In genomic region chr4:47141444-47142154, GRCm38 (mm10) we compare ENCODE assay signal across 27 mouse cellular contexts. TPM values are rescaled to one million over a fixed set of nuclear protein-coding genes. Genes with fewer than 3 reads are reported as not detected.
DNase-seq lines count a peak whose midpoint lies in the region; ATAC-seq lines count a peak whose summit lies in the region.
"Had no signal": no experiment of that assay in that cellular context is flagged by ENCODE, and none has a peak within 500 bp of the region (broad histone marks: within the 10 kb centered on the region; RNA-seq: fewer than 3 reads in every experiment).

No protein-coding gene starts in this region.

- WGBS in embryonic facial prominence, embryonic 14.5 days, result 53% methylated on average over 10 of the region's 10 CpGs
- WGBS in midbrain, embryonic 16.5 days, result 45% methylated on average over 10 of the region's 10 CpGs

- no peak for ATAC-seq in embryonic facial prominence, embryonic 14.5 days (ENCODE audit: low read depth)
- ATAC-seq in midbrain, embryonic 16.5 days, result peak; percentile 54; the same call in 1 of the 2 replicates
- ATAC-seq: CD4-positive, CD25-positive, alpha-beta regulatory T cell, adult 4 months; forebrain, postnatal 0 days; inflammation-experienced regulatory T-cells, adult 6 months had no signal

- no peaks in the 10 kb centered on the region for H3K27me3 ChIP-seq in embryonic facial prominence, embryonic 14.5 days (replicated peaks; ENCODE audit: control insufficient read depth, insufficient read depth, low read length)
- H3K27me3 ChIP-seq in midbrain, embryonic 16.5 days (ENCODE audit: control insufficient read depth, insufficient read depth, low read depth, low read length), result no peaks in the 10 kb centered on the region
- H3K27me3 ChIP-seq: heart, embryonic 15.5 days; limb, embryonic 13.5 days; lung, embryonic 15.5 days; neural tube, embryonic 13.5 days had no signal

- H3K4me2 ChIP-seq in embryonic facial prominence, embryonic 14.5 days (ENCODE audit: low read depth, low read length), result no peak overlapping the region
- no peak overlapping the region for H3K4me2 ChIP-seq in midbrain, embryonic 16.5 days (ENCODE audit: low read length)
- H3K4me2 ChIP-seq: heart, embryonic 15.5 days; limb, embryonic 13.5 days; liver, embryonic 11.5 days; lung, embryonic 15.5 days; midbrain, embryonic 12.5 days; neural tube, embryonic 13.5 days had no signal

- 0 out of 2 replicates have a peak, but pooled peaks cover 5% of the 10 kb centered on the region for H3K4me1 ChIP-seq in embryonic facial prominence, embryonic 14.5 days (ENCODE audit: control insufficient read depth, insufficient read depth, low read length)
- peaks cover 4% of the 10 kb centered on the region; the same call in 1 of the 2 replicates for H3K4me1 ChIP-seq in midbrain, embryonic 16.5 days (ENCODE audit: control insufficient read depth, insufficient read depth, low read length)

- H3K36me3 ChIP-seq in embryonic facial prominence, embryonic 14.5 days (ENCODE audit: control insufficient read depth, insufficient read depth, low read length), result no peaks in the 10 kb centered on the region
- H3K36me3 ChIP-seq in midbrain, embryonic 16.5 days (ENCODE audit: control insufficient read depth, insufficient read depth, low read length), result no peaks in the 10 kb centered on the region
- H3K36me3 ChIP-seq: forebrain, embryonic 10.5 days; heart, embryonic 10.5 days; heart, embryonic 15.5 days; limb, embryonic 13.5 days; lung, embryonic 15.5 days; midbrain, embryonic 12.5 days; neural tube, embryonic 13.5 days had no signal

- H3K9ac ChIP-seq in embryonic facial prominence, embryonic 14.5 days (ENCODE audit: low read depth, low read length), result no peak overlapping the region
- no peak overlapping the region for H3K9ac ChIP-seq in midbrain, embryonic 16.5 days (ENCODE audit: low read depth, low read length)
- H3K9ac ChIP-seq: forebrain, postnatal 0 days; heart, embryonic 15.5 days; limb, embryonic 13.5 days; lung, embryonic 15.5 days; midbrain, embryonic 12.5 days; neural tube, embryonic 13.5 days had no signal

- peak; percentile 84 for DNase-seq in heart, adult 11 months
- DNase-seq in heart, postnatal 25 days (ENCODE audit: low spot score), result no peak
- DNase-seq in 3T3-L1 (ENCODE audit: low read depth, low spot score), result peak; percentile 41
- peak; percentile 50 for DNase-seq in embryonic facial prominence, embryonic 14.5 days (ENCODE audit: low spot score)
- no peak for DNase-seq in adrenal gland, adult (ENCODE audit: inconsistent age in 2 of 2, low spot score in 1 of 2)
- no peak for DNase-seq in urinary bladder, postnatal 36 days (ENCODE audit: low spot score in 2 of 2)
- DNase-seq: adrenal gland, adult 2 months; adrenal gland, postnatal 36 days; cerebellum, adult 2 months; cerebellum, postnatal 14 days; forebrain, postnatal 0 days; heart, postnatal 4 days; kidney, adult 11 months; kidney, postnatal 25 days; thymus, postnatal 4 days had no signal

- no peak overlapping the region for H3K27ac ChIP-seq in embryonic facial prominence, embryonic 14.5 days (replicated peaks; ENCODE audit: low read depth, low read length)
- H3K27ac ChIP-seq in midbrain, embryonic 16.5 days (ENCODE audit: low read length), result peak overlapping the region; percentile 50; the same call in 1 of the 2 replicates
- H3K27ac ChIP-seq: heart, embryonic 10.5 days; heart, embryonic 15.5 days; layer of hippocampus, adult 2 months; limb, embryonic 13.5 days; lung, embryonic 15.5 days; midbrain, embryonic 12.5 days; neural tube, embryonic 13.5 days had no signal

- no peak overlapping the region for H3K4me3 ChIP-seq in embryonic facial prominence, embryonic 14.5 days (ENCODE audit: low read depth, low read length)
- H3K4me3 ChIP-seq in midbrain, embryonic 16.5 days (ENCODE audit: low read depth, low read length), result no peak overlapping the region
- H3K4me3 ChIP-seq: forebrain, embryonic 10.5 days; heart, embryonic 10.5 days; heart, embryonic 15.5 days; layer of hippocampus, adult 2 months; limb, embryonic 13.5 days; lung, embryonic 15.5 days; midbrain, embryonic 12.5 days; neural tube, embryonic 13.5 days had no signal

- intact Hi-C loops in heart, postnatal 25 days (cut with DNase I), result no loop called here

- H3K9me3 ChIP-seq in embryonic facial prominence, embryonic 14.5 days (ENCODE audit: control insufficient read depth, low read length), result no peaks in the 10 kb centered on the region
- no peaks in the 10 kb centered on the region for H3K9me3 ChIP-seq in midbrain, embryonic 16.5 days (replicated peaks; ENCODE audit: control insufficient read depth, low read length, poor library complexity, severe bottlenecking)
- H3K9me3 ChIP-seq: forebrain, embryonic 10.5 days; heart, embryonic 10.5 days; heart, embryonic 15.5 days; limb, embryonic 13.5 days; lung, embryonic 15.5 days; midbrain, embryonic 12.5 days; neural tube, embryonic 13.5 days had no signal

RNA-seq across cellular contexts. Expression of gene Galnt12, which starts 49.9 kb away (rescaled TPM):
- under 1 TPM; 0.18 to 0.39 TPM for total RNA-seq in heart, postnatal 25 days (2021)
- polyA plus RNA-seq in embryonic facial prominence, embryonic 14.5 days (2014; fragmentation: Nextera tagmentation; extraction: Ambion mirVana), result 4.5 and 6.4 TPM in 2 replicates
- 1.7 and 1.8 TPM in 2 replicates for polyA plus RNA-seq in midbrain, embryonic 16.5 days (2015; fragmentation: Nextera tagmentation; extraction: Ambion mirVana)

Comparison
In these comparisons a context has a peak if more than half of its experiments do, and no peak if none do; other contexts are left out.
1. DNase-seq: peak in heart, adult 11 months (single experiment), 3T3-L1 (single experiment) and embryonic facial prominence, embryonic 14.5 days (single experiment); none in heart, postnatal 25 days (single experiment), adrenal gland, adult (0 of 2) and urinary bladder, postnatal 36 days (0 of 2).